Mouse (Mus musculus) frontal cortex, postnatal 36 days (tissue): Measurements from ENCODE around the gene Nutf2.
A peak's percentile ranks its signal among the peaks of the same experiment; 100 is the strongest.

Source experiments
- DNase-seq, 2 experiments: peaks; one replicate each; pipeline ENCODE4 v3.0.0; 2022; ENCODE audit warnings: low spot score in 2 of 2

Nutf2 gene

DNA sequence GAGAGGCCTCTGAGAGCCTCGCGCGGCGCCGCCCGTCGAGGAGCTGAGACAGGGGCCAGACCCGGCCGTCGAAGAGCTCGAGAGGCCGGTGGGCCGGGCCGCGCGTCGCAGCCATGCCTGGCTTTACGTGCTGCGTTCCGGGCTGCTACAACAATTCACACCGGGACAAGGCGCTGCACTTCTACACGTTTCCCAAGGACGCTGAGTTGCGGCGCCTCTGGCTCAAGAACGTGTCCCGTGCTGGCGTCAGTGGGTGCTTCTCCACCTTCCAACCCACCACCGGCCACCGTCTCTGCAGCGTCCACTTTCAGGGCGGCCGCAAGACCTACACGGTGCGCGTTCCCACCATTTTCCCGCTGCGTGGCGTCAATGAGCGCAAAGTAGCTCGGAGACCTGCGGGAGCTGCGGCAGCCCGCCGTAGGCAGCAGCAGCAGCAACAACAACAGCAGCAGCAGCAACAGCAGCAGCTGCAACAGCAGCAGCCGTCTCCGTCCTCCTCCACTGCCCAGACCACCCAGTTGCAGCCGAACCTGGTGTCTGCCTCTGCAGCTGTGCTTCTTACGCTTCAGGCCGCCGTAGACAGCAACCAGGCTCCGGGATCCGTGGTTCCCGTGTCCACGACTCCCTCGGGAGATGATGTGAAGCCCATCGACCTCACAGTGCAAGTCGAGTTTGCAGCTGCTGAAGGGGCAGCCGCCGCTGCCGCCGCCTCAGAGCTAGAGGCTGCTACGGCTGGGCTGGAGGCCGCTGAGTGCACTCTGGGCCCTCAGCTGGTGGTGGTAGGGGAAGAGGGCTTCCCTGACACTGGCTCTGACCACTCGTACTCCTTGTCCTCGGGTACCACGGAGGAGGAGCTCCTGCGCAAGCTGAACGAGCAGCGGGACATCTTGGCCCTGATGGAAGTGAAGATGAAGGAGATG, 4.9 kb upstream of the Nutf2 start:
- DNase-seq = peak; percentile 55 to 65

DNA sequence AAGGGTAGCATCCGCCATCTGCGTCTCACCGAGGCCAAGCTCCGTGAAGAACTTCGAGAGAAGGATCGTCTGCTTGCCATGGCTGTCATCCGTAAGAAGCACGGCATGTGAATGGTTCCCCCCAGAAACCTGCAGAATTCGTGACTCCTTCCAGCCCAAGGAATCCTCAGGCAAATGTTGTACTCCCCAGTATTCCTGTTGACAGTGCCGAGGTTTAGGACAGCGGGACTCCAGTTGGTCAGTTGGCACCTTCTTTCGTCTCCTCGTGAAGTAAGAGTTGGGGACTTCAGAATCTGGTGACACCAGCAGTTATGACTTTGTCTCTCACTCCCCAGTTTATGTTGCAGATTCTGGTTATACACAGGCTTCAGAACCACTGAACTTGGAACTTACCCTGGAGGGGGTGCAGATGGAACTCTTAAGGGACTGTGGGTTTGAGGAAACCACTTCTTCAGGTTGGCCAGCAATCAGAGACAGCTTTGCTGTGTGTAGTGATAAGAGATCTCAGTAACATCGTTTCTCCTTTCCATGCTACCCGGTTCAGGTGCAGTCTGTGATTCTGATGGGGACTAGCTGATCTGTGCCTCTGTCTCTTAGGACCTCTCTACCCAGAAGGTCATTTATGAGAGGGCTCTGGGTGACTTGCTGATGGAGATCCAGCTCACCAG, 4.1 kb upstream of the Nutf2 start:
- DNase-seq = no peak

DNA sequence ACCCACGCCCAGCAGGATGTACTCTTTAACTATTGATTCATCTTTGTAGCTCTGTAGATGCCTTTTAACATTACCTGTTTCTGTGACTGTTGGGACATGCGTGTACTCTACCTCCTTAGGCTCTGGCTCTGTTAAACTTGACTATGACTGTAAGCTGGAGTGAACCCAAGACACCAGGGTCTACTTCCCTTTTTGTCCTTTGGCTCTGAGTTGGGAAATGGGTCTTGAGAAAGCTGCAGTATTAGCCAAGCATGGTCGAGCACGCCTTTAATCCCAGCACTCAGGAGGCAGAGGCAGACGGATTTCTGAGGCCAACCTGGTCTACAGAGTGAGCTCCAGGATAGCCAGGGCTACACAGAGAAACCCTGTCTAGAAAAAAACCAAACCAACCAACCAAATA, 1.9 kb upstream of the Nutf2 start:
- DNase-seq = no peak

DNA sequence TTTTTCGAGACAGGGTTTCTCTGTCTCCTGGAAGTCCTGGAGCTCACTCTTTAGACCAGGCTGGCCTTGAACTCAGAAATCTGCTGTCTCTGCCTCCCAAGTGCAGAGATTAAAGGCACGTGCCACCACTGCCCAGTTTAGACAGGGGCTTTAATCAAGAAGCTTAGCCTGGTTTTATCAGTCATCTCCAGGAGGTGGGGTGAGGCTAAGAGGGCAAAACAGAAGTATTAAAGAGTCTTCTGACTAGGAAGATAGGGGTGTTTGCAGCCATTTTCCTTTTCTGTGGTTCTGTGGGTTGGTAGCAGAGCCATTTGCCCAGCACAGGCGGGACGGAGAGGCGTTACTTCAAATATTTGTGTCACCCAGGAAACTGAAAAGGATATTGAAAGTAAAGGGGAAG, 1.1 kb upstream of the Nutf2 start:
- DNase-seq = no peak

DNA sequence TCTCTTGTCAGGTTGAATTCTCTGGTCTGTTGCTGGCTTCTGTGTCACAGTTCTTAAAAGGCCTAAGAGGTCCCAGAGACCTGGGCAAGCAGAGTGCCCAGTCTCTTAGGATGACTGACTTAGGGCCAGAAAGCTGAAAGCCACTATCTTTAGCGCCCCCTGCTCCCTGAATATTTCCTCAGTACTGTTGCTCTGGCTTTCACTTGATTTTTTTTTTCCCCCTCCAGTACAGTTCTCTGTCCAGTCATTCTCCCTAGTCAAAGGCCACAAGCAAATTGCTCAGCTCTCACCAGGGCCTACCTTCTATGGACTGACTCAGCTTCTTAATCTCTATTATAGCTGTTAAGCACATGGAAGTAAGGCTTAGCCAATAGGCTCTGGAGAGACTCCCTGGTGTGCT, 1.6 kb downstream of the Nutf2 start:
- DNase-seq = no peak

DNA sequence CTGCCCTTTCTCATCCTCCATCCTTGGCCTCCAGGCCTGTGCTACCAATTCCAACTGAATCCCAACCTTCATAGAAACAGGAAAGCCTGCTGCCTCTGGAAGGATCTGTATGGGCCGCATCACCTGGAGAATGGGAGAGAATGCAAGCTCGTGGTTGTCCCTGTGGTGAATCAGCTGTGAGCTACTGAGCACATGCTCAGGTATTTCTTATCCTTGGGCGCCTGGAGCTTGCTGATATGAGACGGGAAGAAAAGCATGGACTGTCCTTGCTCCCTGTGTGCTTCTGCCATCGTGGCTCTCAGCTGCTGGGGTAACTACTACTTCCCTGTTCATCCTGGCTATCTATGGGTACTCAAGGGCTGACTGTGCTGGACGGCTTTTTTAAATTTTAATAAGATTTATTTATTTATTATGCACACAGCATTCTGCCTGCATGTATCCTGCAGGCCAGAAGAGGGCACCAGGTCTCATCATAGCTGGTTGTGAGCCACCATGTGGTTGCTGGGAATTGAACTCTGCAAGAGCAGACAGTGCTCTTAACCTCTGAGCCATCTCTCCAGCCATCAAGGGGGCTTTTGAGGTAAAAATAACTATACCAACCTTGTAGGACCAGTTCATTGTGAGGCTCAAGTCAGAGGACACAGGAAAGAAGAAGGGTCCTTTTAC, 6.1 kb downstream of the Nutf2 start:
- DNase-seq = no peak

DNA sequence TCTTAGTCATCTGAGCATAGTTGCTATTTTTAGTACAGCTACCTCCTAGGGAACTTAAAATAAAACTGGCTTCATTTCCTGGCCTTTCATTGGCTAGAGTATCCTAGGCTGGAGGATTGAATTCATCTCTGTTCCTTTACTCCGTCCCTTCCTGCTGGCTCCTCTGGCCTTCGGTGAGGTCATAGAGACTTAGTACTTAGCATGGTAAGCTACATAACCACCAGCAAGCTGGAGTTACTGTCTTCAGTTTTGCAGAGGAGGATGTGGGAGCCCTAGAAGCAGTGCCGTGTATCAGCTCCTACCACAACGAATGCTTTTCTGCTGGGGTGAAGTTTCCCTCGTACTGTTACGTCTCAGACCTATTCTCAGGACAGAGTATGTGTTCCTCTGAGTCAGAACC, 13.9 kb downstream of the Nutf2 start:
- DNase-seq = no peak

DNA sequence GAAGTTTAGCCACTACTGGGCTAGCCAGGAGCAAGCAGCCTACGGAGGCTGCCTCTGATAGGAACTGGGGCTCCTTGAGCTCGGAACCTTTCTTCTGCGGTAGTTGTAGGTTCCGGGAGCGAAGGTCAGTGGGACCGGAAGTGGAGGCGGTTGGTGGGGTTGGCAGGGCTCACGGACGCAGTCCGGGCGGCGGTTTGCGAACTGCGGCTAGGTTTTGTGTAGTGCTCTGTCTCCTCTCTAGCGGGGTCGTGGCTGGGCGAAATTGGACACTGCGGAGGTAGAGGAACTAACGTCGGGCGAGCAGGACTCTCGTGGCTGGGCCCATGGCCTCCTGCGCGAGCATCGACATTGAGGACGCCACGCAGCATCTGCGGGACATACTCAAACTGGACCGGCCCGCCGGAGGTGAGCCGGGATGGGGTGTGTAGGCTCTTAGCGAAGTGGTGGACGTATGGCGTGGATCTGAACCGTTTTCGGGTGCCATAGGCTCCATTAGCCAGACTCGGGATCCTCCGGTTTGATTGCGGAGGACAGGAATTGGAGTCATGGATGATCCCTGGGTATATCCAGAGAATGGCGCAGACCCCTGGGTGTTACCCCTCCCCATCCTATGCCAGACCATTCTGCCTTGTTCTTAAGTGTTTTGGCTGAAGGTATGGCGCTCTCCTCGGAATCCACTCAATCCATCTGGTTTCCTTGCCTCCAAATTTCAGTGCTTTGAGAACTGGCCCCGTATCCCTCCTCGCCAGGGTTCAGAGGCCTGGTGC, 20.6 kb downstream of the Nutf2 start, which contains the start of gene Edc4:
Gene Edc4, plus strand, starts transcription at position 128 of the 767 bp plus-strand sequence.
- DNase-seq = peak; percentile 85 to 89

DNA sequence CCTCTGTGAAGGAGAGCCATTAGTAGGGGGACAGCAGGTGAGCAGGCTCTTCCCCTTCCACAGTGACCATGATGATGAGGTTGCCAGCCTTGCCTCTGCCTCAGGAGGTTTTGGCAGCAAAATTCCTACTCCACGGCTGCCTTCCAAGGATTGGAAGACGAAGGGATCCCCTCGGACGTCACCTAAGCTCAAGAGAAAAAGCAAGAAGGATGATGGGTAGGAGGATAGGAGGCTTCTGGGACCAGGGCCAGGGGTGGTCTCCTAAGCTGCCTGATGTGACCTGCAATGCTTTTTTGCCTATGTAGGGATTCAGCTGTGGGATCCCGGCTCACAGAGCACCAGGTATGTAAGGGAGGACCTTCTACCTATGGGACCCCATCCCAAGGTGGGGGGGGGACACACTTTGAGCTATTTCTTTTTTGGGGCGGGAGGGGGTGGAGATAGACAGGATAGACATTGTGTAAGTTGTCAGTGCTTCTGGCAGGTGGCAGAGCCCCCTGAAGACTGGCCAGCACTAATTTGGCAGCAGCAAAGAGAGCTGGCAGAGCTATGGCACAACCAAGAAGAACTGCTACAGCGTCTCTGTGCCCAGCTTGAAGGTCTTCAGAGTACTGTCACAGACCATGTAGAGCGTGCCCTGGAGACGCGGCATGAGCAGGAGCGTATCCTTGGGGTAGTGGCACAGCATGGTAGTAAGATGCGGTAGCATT, 29.5 kb downstream of the Nutf2 start:
- no peak for DNase-seq

DNA sequence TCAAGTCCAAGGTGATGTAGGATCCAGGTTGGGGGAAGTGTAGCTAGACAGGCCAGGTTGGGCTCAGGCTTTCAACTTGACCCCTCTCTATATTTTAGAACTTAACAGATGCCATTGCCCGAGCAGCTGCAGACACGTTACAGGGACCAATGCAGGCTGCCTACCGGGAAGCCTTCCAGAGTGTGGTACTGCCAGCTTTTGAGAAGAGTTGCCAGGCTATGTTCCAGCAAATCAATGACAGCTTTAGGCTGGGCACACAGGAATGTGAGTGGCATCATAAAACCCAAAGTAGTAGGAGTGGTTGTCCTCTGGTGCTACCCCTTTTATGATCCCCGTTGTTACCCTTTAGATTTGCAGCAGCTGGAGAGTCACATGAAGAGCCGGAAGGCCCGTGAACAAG, 30.5 kb downstream of the Nutf2 start:
- peak; percentile 39 to 66 for DNase-seq

DNA sequence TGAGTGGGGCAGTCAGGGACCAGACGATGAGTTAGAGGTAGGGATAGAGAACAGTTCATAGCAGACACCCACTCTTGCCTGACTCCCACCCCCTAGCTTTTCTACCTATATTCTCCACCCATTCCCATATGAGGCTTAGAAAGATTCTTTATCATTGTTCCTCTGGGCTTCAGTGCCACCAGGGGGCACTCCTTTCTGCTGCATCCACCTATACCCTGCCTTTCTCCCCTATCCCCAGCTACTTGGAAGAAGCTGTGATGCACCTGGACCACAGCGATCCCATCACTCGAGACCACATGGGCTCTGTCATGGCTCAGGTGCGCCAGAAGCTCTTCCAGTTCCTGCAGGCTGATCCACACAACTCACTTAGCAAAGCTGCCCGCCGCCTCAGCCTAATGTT, 32.1 kb downstream of the Nutf2 start:
- peak in 1 of 2 experiments; percentile 26 for DNase-seq

DNA sequence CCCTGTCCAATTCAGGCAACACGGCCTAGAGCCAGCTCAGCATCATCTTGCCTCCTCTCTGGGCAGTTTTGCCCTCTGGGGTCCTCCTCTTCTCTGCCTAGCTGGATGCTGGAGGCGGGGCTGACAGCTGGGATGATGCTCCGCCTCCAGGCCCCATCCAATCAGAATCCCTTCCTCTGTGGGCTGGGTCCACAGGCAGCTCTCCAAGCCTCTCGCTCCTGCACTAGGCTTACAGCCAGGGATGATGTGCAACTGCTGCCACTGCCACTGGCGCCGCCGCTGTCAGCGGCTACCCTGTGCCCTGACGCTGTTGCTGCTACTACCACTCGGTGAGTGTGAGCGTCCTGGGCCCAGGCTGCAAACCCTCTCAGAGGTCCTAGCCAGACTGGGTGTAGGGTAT, 33.0 kb downstream of the Nutf2 start, which contains the start of gene Nrn1l:
Gene Nrn1l, plus strand, starts transcription at position 229 of the 400 bp plus-strand sequence.
- peak; percentile 79 to 87 for DNase-seq

DNA sequence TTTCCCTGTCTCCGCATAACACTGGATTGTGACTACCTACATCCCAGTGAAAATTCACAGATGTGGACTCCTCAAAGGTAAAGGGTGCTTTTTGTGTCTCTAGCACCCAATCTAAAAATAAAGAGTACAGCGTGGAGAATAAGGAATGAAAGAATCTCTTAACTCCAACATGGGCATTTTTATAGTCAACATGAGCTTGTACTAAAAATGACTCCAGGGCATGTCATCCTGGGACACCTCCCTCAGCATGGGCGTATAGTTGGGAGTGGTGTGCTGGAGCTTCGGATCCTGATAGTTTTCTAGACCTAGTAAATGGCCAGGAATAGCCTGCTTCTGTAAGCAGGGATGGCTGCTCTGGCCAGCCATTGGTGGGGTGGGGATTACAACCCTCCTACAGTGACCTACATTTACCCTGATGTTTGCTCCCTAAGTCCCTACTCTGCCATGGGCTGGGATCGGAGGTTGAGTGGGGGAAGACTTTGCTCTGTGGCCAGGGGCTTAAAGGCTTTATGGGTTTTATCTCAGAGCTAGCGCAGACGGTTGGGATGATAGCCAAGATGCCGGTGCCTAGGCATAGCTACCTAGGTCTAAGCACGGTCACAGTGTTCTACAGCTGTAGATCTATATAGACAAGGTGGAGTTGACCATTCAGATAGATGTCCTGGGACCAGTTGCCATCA, 37.6 kb downstream of the Nutf2 start:
- no peak for DNase-seq

DNA sequence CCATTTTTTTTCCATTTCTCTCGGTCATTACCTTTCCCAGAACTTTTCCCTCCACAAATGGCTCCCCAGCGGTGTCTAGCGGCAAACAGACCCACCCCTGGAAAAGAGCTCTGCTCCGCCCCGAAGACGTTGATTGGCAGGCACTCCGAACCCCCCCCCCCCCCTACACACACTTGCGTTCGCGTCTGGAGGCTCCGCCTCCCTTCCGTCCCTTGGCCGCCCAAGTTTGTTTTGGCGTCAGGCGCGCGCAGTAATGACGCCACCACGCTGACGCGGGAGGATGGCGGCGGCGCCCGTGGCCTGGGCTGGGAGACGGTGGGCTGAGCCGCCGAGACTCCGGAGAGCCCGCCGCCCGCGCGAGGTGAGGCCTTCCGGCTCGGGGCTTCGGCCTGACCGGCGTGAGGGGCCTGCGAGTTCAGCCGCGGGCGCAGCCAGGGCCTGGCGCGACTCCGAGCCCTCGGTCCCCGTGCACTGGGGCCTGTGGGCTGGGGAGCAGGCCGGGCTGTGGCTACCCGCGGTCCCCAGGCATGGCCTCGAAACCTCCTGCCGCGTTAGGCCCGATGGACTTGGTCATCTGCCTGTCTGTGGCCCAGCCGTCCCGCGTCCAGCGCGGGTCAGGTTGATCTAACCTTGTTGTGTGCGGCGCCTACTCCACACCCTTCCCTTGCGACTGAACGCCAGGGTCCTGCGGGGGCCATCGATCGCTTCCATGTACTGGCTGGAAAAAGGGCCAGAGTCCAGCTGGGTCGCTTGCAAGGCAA, 40.0 kb downstream of the Nutf2 start, which contains the start of gene Pskh1:
Gene Pskh1, plus strand, starts transcription at position 262 of the 761 bp plus-strand sequence.
- DNase-seq = peak; percentile 92 to 93

DNA sequence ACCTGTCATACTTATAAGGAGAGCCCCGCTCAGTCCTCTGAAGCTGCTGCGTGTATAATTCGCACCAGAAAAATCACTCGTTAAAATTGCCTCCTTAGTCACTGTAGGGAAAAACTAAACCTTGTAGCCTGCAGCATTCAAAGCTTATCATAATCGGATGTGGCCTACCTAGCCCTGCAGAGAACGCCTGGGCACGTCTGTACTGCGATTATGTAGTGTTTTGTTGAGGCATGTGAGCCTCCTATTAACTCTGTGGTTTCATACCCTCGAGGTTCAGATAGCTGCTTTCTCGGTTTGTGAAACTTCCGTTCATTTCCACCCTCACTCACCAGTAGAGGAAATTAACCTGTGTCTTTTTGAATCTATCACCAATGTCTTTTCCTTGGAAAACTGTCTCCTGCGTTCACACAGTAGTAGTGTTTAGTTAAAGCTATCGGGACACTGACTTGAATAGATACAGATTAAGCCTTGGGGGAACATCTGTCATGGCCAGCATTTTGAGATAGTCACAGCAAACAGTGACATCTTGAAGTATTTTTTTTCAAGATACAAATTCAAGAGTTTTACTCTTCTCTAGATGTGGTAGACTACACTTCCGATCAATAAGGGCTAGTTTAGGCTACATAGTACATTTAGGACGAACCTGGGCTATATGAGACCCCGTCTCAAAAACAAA, 40.7 kb downstream of the Nutf2 start:
- no peak for DNase-seq

DNA sequence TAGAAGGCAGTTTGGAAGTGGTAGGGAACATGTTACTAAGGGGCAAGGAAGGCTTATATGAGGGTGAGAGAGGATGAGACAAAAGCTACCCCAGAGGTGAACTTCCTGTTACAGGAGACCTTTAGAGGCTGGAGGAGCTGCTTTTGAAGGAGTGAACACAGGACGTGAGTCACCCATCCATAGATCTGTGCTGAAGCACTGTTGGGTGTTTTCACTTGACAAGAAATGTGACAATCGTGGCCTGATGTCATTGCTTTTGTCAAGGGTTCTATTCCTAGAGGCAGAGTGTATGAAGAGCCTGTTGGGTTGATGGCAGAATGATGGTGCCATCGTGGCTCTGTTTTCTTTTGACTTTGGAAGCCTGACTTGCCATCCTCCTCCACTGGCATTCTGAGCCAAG, 59.0 kb downstream of the Nutf2 start:
- DNase-seq = no peak

DNA sequence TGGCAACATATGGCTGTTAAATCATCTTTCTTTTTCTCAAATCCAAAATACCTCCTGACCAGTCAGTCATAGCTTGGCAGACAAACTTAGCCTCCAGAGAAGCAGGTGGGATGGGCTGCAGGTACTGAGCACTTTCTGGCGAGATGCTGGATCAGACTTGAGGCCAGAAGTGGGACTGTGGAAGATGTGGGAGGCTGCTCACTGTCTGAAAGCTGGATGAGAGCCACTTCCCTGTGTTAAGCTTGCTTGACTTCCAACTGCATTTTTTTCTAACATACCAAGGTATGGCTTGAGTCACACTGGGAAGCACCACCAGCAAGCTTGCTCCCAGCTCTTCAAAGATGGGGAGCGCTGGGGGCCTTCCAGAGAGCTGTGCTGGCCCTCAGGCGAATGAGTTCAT, 64.7 kb downstream of the Nutf2 start:
- DNase-seq = peak in 1 of 2 experiments; percentile 49
